Mouse (Mus musculus): ENCODE measurements around the gene Itsn1. TPM values are rescaled to one million over a fixed set of nuclear protein-coding genes. Genes with fewer than 3 reads are reported as not detected.

The Itsn1 gene
- polyA plus RNA-seq, 1 experiment, result 20.5 TPM

DNA sequence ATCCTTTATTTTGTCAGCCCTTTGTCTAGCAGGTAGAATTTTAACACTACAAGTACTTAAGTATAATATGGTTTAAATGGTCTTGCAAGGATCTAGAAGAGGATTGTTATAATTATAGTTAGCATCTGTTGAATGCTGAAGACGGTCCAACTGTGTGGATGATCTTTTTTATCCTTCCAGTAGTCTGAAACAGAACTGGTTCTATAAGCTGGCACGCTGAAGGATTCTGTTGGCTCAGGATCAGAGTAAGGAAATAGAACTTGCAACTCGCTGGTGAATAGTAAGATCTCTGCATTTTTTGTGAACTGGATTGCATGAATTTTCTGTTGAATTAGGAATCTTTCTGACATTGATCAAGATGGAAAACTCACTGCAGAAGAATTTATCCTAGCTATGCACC is 86.0 kb downstream of the Itsn1 start:
- Histone ChIP-seq H3K4me3 (ENCODE audit: insufficient read depth, low read depth, low read length) (no peak overlapping the region), H3K4me1 (ENCODE audit: control insufficient read depth, insufficient read depth, low read length) (no peaks in the 10 kb centered on the region), H3K27me3 (replicated peaks; ENCODE audit: control insufficient read depth, insufficient read depth, low read length) (no peaks in the 10 kb centered on the region), H3K27ac (ENCODE audit: insufficient read depth, low read depth, low read length) (no peak overlapping the region), H3K36me3 (ENCODE audit: control insufficient read depth, insufficient read depth, low read length) (peaks cover 7% of the 10 kb centered on the region)
- DNase-seq, result no peak
- TF ChIP-seq POLR2A (IDR thresholded peaks at IDR 0.05; ENCODE audit: low read depth, low read length) (no peak), CTCF (conservative IDR thresholded peaks at IDR 0.05; ENCODE audit: insufficient read depth, insufficient read length, low read depth, low read length) (no peak)
- WGBS, result 89% methylated on average over 3 of the region's 3 CpGs

DNA sequence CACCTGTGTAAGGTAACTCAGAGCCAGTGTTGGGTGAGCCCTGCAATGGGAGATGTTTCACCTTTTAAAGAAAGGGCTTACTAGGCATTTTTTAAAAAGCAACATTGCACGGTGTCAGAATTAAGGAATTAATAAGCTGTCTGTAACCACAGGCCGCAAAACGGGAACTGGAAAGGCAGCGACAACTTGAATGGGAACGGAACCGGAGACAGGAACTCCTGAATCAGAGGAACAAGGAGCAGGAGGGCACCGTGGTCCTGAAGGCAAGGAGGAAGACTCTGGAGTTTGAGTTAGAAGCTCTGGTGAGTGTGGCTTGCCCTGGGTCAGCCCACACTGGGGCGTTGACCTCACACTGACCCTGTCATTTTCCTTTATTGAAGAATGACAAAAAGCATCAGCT is 91.2 kb downstream of the Itsn1 start:
- 87% methylated on average over 8 of the region's 8 CpGs for WGBS
- Histone ChIP-seq H3K4me1 (ENCODE audit: control insufficient read depth, insufficient read depth, low read length) (no peaks in the 10 kb centered on the region), H3K27me3 (replicated peaks; ENCODE audit: control insufficient read depth, insufficient read depth, low read length) (no peaks in the 10 kb centered on the region), H3K4me3 (ENCODE audit: insufficient read depth, low read depth, low read length) (no peak overlapping the region), H3K27ac (ENCODE audit: insufficient read depth, low read depth, low read length) (no peak overlapping the region), H3K36me3 (ENCODE audit: control insufficient read depth, insufficient read depth, low read length) (peaks cover 7% of the 10 kb centered on the region)
- TF ChIP-seq POLR2A (IDR thresholded peaks at IDR 0.05; ENCODE audit: low read depth, low read length) (no peak), CTCF (conservative IDR thresholded peaks at IDR 0.05; ENCODE audit: insufficient read depth, insufficient read length, low read depth, low read length) (no peak)
- DNase-seq, result no peak

- Histone ChIP-seq H3K27me3 (replicated peaks; ENCODE audit: control insufficient read depth, insufficient read depth, low read length) (no peaks in the 10 kb centered on the region), H3K4me1 (ENCODE audit: control insufficient read depth, insufficient read depth, low read length) (no peaks in the 10 kb centered on the region), H3K36me3 (ENCODE audit: control insufficient read depth, insufficient read depth, low read length) (peaks cover 7% of the 10 kb centered on the region), H3K27ac (ENCODE audit: insufficient read depth, low read depth, low read length) (no peak overlapping the region), H3K4me3 (ENCODE audit: insufficient read depth, low read depth, low read length) (no peak overlapping the region)
- WGBS, result 86% methylated on average over 7 of the region's 7 CpGs
- DNase-seq, result no peak
- TF ChIP-seq POLR2A (IDR thresholded peaks at IDR 0.05; ENCODE audit: low read depth, low read length) (no peak), CTCF (conservative IDR thresholded peaks at IDR 0.05; ENCODE audit: insufficient read depth, insufficient read length, low read depth, low read length) (no peak)
Observed at GRCm38 (mm10) chr16:91822325-91822724, 93.2 kb downstream of the Itsn1 start.

DNA sequence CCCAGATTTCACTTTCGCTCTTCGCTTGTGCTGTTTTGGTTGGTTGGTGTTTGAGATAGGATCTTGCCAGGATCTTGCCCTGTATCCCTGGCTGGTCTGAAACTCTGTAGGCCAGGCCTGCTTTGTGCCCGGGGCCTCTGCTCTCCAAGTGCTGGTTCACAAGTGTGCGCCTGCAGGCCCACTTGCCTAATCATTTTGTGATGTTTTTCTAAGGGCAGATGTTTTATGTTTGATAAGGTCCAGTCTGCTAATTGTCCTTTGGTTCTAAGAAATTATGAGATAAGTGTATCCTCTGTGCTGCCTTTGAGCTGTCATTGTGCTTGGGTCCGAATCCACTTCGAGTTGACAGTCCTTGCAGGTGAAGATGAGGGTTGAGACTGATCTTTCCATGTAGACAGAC is 93.7 kb downstream of the Itsn1 start:
- H3K27ac ChIP-seq (ENCODE audit: insufficient read depth, low read depth, low read length), result no peak overlapping the region
- no peaks in the 10 kb centered on the region for H3K27me3 ChIP-seq (replicated peaks; ENCODE audit: control insufficient read depth, insufficient read depth, low read length)
- H3K4me1 ChIP-seq (ENCODE audit: control insufficient read depth, insufficient read depth, low read length), result no peaks in the 10 kb centered on the region
- no peak overlapping the region for H3K4me3 ChIP-seq (ENCODE audit: insufficient read depth, low read depth, low read length)
- 88% methylated on average over 6 of the region's 6 CpGs for WGBS
- no peak for TF ChIP-seq POLR2A (IDR thresholded peaks at IDR 0.05; ENCODE audit: low read depth, low read length)
- no peak for TF ChIP-seq CTCF (conservative IDR thresholded peaks at IDR 0.05; ENCODE audit: insufficient read depth, insufficient read length, low read depth, low read length)
- DNase-seq, result no peak
- peaks cover 7% of the 10 kb centered on the region for H3K36me3 ChIP-seq (ENCODE audit: control insufficient read depth, insufficient read depth, low read length)

DNA sequence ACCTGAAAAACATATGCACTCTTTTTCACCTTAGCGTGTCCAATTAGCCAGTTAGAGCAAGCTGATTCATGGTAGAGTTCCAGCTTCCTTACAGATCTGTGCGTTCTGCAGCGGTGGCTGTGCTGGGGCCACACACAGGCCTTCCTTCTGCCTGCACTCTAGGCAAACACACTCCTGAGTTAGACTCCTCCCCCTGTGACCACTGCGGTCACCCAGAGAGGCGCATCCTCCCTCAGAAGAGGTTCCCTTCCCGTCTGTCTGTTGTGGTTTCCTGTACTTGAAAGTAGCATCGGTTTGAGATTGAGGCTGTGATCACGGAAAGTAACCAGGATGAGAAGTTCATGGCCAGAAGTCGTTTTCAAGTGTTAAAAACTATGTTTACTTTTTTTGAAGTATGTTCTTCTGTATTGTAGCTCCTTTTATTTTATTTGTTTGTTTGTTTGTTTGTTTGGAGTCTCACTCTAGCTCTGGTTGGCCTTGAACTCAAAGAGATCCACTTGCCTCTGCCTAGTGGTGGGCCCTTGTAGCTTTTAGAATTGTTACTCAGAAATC is 96.8 kb downstream of the Itsn1 start:
- Histone ChIP-seq H3K4me3 (ENCODE audit: insufficient read depth, low read depth, low read length) (no peak overlapping the region), H3K36me3 (ENCODE audit: control insufficient read depth, insufficient read depth, low read length) (no peaks in the 10 kb centered on the region), H3K27me3 (replicated peaks; ENCODE audit: control insufficient read depth, insufficient read depth, low read length) (no peaks in the 10 kb centered on the region), H3K27ac (ENCODE audit: insufficient read depth, low read depth, low read length) (no peak overlapping the region), H3K4me1 (ENCODE audit: control insufficient read depth, insufficient read depth, low read length) (no peaks in the 10 kb centered on the region)
- no peak for TF ChIP-seq POLR2A (IDR thresholded peaks at IDR 0.05; ENCODE audit: low read depth, low read length)
- no peak for TF ChIP-seq CTCF (conservative IDR thresholded peaks at IDR 0.05; ENCODE audit: insufficient read depth, insufficient read length, low read depth, low read length)
- DNase-seq, result peak; percentile 49
- WGBS, result 54% methylated on average over 9 of the region's 9 CpGs

DNA sequence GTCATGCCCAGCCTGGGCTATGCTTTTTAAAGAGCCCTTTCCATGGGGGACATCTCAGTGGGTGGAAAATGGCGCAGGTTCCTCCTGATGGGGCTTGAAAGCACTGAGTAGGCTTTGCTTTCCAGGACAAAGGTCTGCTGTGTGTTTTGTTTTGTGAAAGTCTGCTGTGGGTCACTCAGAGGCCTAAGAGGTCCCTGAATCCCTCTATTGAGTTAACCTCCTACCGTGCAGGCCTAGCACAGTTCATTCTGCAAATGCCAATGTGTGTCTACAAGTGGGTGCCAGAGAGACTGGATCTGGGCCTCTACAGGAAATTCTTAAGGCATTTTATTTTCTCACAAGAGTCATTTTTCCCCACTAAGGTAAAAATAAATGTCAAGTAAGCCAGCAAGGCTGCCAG is 97.8 kb downstream of the Itsn1 start:
- no peak overlapping the region for H3K27ac ChIP-seq (ENCODE audit: insufficient read depth, low read depth, low read length)
- H3K4me1 ChIP-seq (ENCODE audit: control insufficient read depth, insufficient read depth, low read length), result no peaks in the 10 kb centered on the region
- no peak for DNase-seq
- TF ChIP-seq CTCF (conservative IDR thresholded peaks at IDR 0.05; ENCODE audit: insufficient read depth, insufficient read length, low read depth, low read length) (no peak), POLR2A (IDR thresholded peaks at IDR 0.05; ENCODE audit: low read depth, low read length) (no peak)
- no peaks in the 10 kb centered on the region for H3K36me3 ChIP-seq (ENCODE audit: control insufficient read depth, insufficient read depth, low read length)
- WGBS, result 77% methylated on average over 2 of the region's 2 CpGs
- no peaks in the 10 kb centered on the region for H3K27me3 ChIP-seq (replicated peaks; ENCODE audit: control insufficient read depth, insufficient read depth, low read length)
- H3K4me3 ChIP-seq (ENCODE audit: insufficient read depth, low read depth, low read length), result no peak overlapping the region

DNA sequence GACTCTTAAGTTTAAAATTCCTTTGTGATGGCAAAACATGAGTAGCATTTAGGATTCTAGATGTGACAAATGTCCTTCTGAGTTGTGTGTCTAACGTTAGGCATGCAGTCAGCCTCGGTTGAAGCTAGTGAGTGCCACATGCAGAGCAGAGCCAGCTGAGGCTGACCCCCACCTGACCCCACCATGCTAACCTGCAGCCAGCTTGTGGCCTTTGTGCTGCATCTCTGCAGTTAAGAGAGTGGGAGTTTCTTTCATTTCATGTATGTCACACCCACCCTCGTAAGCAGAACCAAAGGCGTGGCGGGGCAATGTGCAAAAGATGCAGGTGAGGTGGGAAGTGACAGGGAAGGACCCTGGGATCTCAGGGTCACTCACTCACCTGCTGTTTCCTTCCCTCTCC is 98.4 kb downstream of the Itsn1 start:
- no peaks in the 10 kb centered on the region for H3K27me3 ChIP-seq (replicated peaks; ENCODE audit: control insufficient read depth, insufficient read depth, low read length)
- H3K4me1 ChIP-seq (ENCODE audit: control insufficient read depth, insufficient read depth, low read length), result no peaks in the 10 kb centered on the region
- WGBS, result 64% methylated on average over 5 of the region's 5 CpGs
- TF ChIP-seq CTCF (conservative IDR thresholded peaks at IDR 0.05; ENCODE audit: insufficient read depth, insufficient read length, low read depth, low read length), result no peak
- TF ChIP-seq POLR2A (IDR thresholded peaks at IDR 0.05; ENCODE audit: low read depth, low read length), result no peak
- H3K27ac ChIP-seq (ENCODE audit: insufficient read depth, low read depth, low read length), result no peak overlapping the region
- H3K36me3 ChIP-seq (ENCODE audit: control insufficient read depth, insufficient read depth, low read length), result no peaks in the 10 kb centered on the region
- no peak overlapping the region for H3K4me3 ChIP-seq (ENCODE audit: insufficient read depth, low read depth, low read length)
- no peak for DNase-seq
